Mouse (Mus musculus) hindbrain, embryonic 13.5 days (tissue): Measurements from ENCODE around the gene Pcdh17. TPM values are rescaled to one million over a fixed set of nuclear protein-coding genes. Genes with fewer than 3 reads are reported as not detected.

ENCODE experiments used
- ATAC-seq: fragments of 200-750 bp; cut with Nextera tagmentation; 2 replicates; pipeline ENCODE4 v1.8.0; 2017; ENCODE audit warnings: moderate TSS enrichment; ENCODE audit not compliant: low FRiP score
- H3K27ac ChIP-seq: fragments of 300-500 bp; sonication (generic); 2 replicates; pipeline ENCODE4 v1.5.1; 2015; ENCODE audit warnings: inconsistent platforms, mild to moderate bottlenecking, moderate library complexity
- H3K27me3 ChIP-seq: fragments of 300-500 bp; sonication (generic); 2 replicates; pipeline ENCODE4 v1.6.1; 2015; ENCODE audit warnings: mild to moderate bottlenecking, inconsistent platforms
- H3K36me3 ChIP-seq: fragments of 300-500 bp; sonication (generic); 2 replicates; pipeline ENCODE4 v1.6.1; 2015; ENCODE audit warnings: mild to moderate bottlenecking, inconsistent platforms
- H3K4me1 ChIP-seq: fragments of 300-500 bp; sonication (generic); replicated peaks from 2 replicates; pipeline ENCODE4 v1.6.1; 2015; ENCODE audit warnings: inconsistent platforms
- H3K4me2 ChIP-seq: fragments of 300-500 bp; sonication (generic); 2 replicates; pipeline ENCODE4 v1.6.1; 2015; ENCODE audit warnings: inconsistent platforms, mild to moderate bottlenecking, moderate library complexity
- H3K4me3 ChIP-seq: fragments of 300-500 bp; sonication (generic); 2 replicates; pipeline ENCODE4 v1.5.1; 2015; ENCODE audit warnings: mild to moderate bottlenecking, inconsistent platforms
- H3K9ac ChIP-seq: fragments of 300-500 bp; sonication (generic); 2 replicates; pipeline ENCODE4 v1.6.1; 2015; ENCODE audit warnings: mild to moderate bottlenecking, inconsistent platforms
- H3K9me3 ChIP-seq: fragments of 300-500 bp; sonication (generic); 2 replicates; pipeline ENCODE4 v1.6.1; 2016; ENCODE audit warnings: inconsistent platforms
- WGBS: fragments of 180-500 bp; shearing (Covaris S2); methylation state at CpG from one replicate; pipeline ENCODE4 v1.1.7; 2015; 5-methylcytosine and 5-hydroxymethylcytosine counted together
- polyA plus RNA-seq: library from polyadenylated mRNA; unstranded; fragments of >200 nt; fragmentation: Nextera tagmentation; extraction: Ambion mirVana; gene quantifications from 2 replicates; pipeline ENCODE4 v1.2.1, GENCODE M21; 2015

Pcdh17 gene
- polyA plus RNA-seq, 1 experiment from 2014 or later, result 18.8 TPM

DNA sequence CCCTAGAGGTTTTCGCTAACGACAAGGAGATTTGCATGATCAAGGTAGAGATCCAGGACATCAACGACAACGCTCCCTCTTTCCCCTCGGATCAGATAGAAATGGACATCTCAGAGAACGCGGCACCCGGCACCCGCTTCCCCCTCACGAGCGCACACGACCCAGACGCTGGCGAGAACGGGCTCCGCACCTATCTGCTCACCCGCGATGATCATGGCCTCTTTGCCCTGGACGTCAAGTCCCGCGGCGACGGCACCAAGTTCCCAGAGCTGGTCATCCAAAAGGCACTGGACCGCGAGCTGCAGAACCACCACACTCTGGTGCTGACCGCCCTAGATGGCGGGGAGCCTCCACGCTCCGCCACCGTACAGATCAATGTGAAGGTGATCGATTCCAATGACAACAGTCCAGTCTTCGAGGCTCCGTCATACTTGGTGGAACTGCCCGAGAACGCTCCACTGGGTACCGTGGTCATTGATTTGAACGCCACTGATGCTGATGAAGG is 3.1 kb downstream of the Pcdh17 start:
- no peaks in the 10 kb centered on the region for H3K9me3 ChIP-seq
- peaks cover 29% of the 10 kb centered on the region for H3K4me1 ChIP-seq
- peak overlapping the region; percentile 94 for H3K4me2 ChIP-seq
- H3K27me3 ChIP-seq, result peaks cover 22% of the 10 kb centered on the region
- no peak for ATAC-seq
- H3K27ac ChIP-seq, result peak overlapping the region; percentile 86
- no peaks in the 10 kb centered on the region for H3K36me3 ChIP-seq
- H3K9ac ChIP-seq, result peak overlapping the region; percentile 79
- 4% methylated on average over 37 of the region's 37 CpGs for WGBS
- peak overlapping the region; percentile 65 for H3K4me3 ChIP-seq

DNA sequence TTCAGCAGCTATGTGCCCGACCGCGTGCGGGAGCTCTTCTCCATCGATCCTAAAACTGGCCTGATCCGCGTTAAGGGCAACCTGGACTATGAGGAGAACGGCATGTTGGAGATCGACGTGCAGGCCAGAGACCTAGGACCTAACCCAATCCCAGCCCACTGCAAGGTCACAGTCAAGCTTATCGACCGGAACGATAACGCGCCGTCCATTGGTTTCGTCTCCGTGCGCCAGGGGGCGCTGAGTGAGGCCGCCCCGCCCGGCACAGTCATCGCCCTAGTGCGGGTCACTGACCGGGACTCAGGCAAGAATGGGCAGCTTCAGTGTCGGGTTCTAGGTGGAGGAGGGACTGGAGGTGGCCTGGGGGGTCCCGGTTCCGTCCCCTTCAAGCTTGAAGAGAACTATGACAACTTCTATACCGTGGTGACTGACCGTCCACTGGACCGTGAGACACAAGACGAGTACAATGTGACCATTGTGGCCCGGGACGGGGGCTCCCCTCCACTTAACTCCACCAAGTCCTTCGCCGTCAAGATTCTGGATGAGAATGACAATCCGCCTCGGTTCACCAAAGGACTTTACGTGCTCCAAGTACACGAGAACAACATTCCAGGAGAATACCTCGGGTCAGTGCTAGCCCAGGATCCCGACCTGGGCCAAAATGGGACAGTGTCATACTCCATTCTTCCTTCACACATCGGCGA is 3.7 kb downstream of the Pcdh17 start:
- peaks cover 29% of the 10 kb centered on the region for H3K4me1 ChIP-seq
- ATAC-seq, result 0 out of 2 replicates have a peak, but pooled peaks have one; percentile 0
- WGBS, result 6% methylated on average over 45 of the region's 45 CpGs
- H3K36me3 ChIP-seq, result no peaks in the 10 kb centered on the region
- peak overlapping the region; percentile 65 for H3K4me3 ChIP-seq
- peak overlapping the region; percentile 86; the same call in 1 of the 2 replicates for H3K27ac ChIP-seq
- peak overlapping the region; percentile 94 for H3K4me2 ChIP-seq
- H3K27me3 ChIP-seq, result peaks cover 22% of the 10 kb centered on the region
- H3K9ac ChIP-seq, result peak overlapping the region; percentile 79
- H3K9me3 ChIP-seq, result no peaks in the 10 kb centered on the region

DNA sequence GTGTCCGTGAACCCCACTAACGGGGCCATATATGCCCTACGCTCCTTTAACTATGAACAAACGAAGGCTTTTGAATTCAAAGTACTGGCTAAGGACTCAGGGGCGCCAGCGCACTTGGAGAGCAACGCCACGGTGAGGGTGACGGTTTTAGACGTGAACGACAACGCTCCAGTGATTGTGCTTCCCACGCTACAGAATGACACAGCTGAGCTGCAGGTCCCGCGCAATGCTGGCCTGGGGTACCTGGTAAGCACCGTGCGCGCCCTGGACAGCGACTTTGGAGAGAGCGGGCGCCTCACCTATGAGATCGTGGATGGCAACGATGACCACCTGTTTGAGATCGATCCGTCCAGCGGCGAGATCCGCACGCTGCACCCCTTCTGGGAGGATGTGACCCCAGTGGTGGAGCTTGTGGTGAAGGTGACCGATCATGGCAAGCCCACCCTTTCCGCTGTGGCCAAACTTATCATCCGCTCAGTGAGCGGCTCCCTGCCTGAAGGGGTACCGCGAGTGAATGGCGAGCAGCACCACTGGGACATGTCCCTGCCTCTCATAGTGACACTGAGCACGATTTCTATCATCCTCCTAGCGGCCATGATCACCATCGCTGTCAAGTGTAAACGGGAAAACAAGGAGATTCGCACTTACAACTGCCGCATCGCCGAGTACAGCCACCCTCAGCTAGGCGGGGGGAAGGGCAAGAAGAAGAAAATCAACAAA is 4.5 kb downstream of the Pcdh17 start:
- H3K9ac ChIP-seq, result peak overlapping the region; percentile 79
- 4% methylated on average over 45 of the region's 45 CpGs for WGBS
- no peaks in the 10 kb centered on the region for H3K36me3 ChIP-seq
- peak overlapping the region; percentile 65 for H3K4me3 ChIP-seq
- H3K27ac ChIP-seq, result no peak overlapping the region
- peaks cover 22% of the 10 kb centered on the region for H3K27me3 ChIP-seq
- peaks cover 29% of the 10 kb centered on the region for H3K4me1 ChIP-seq
- ATAC-seq, result no peak
- H3K9me3 ChIP-seq, result no peaks in the 10 kb centered on the region
- H3K4me2 ChIP-seq, result peak overlapping the region; percentile 94

DNA sequence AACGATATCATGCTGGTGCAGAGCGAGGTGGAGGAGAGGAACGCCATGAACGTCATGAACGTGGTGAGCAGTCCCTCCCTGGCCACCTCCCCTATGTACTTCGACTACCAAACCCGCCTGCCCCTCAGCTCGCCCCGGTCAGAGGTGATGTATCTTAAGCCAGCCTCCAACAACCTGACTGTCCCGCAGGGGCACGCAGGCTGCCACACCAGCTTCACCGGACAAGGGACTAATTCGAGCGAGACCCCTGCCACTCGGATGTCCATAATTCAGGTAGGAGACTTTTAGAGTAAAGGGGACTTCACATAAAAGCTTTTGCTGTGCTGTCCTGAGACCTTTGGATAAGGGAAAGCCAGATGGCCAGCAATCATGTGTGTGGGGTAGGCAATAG is 5.0 kb downstream of the Pcdh17 start:
- H3K4me2 ChIP-seq, result peak overlapping the region; percentile 94
- peak overlapping the region; percentile 79 for H3K9ac ChIP-seq
- H3K4me3 ChIP-seq, result peak overlapping the region; percentile 65
- ATAC-seq, result no peak
- H3K4me1 ChIP-seq, result peaks cover 29% of the 10 kb centered on the region
- 2% methylated on average over 15 of the region's 15 CpGs for WGBS
- H3K27ac ChIP-seq, result no peak overlapping the region
- H3K27me3 ChIP-seq, result peaks cover 22% of the 10 kb centered on the region
- no peaks in the 10 kb centered on the region for H3K36me3 ChIP-seq
- no peaks in the 10 kb centered on the region for H3K9me3 ChIP-seq

DNA sequence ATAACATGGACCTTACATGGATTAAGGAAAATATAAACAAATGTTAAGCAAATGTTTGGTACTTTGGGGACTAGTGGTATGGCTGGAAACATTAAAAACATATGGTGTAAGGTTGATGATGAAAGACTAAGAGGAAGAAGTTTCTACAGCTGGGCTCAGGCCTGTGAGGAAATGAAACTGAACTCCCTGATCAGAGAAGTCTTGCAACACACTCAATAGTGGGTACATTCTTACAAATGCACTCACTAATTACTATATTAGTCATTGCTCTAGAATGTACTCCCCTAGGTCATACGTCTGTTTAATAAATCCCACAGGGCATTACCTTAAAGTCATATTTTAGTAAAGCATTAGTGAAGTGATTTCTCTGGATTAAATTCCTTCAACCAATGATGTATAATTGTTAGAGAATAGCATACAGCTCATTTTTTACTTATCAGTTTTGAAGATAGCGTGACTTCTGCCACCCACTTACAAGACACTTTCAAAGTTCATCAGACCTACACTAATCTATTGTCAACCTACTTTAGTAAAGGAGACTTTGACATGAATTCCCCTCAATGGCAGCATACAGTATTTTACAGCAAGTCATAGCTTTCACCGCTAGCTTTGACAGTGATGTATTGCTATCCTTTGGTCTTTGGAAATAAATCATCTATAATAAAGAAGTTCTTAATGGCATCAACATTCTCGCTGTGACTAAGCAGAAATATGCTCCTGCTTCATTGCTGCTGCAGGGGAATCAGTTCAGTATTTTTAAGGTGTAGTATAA is 10.9 kb downstream of the Pcdh17 start:
- no peaks in the 10 kb centered on the region for H3K27me3 ChIP-seq
- H3K4me3 ChIP-seq, result no peak overlapping the region
- ATAC-seq, result no peak
- WGBS, result 54% methylated on average over 4 of the region's 4 CpGs
- peaks cover 3% of the 10 kb centered on the region; the same call in 1 of the 2 replicates for H3K4me1 ChIP-seq
- no peak overlapping the region for H3K9ac ChIP-seq
- no peaks in the 10 kb centered on the region for H3K36me3 ChIP-seq
- H3K9me3 ChIP-seq, result no peaks in the 10 kb centered on the region
- H3K27ac ChIP-seq, result no peak overlapping the region
- no peak overlapping the region for H3K4me2 ChIP-seq

DNA sequence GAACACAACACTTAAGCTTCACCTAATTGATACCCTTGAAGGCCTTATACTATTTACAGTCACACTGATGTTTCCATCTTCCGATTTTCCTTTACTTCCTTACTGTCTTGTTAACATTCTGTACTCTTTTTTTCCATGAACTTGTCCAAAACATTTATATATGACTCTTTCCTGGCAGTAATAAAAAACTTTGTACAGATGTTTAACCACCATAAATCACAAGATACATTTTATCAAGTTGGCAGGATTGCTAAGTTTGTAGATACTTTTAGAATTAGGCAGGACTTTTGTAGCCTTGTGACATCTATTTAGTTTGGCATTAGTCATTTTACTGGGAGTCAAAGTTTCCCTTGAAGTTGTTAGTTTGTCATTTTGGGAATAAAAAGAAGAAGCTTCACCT is 32.1 kb downstream of the Pcdh17 start:
- Histone ChIP-seq H3K27ac (no peak overlapping the region), H3K4me3 (no peak overlapping the region), H3K27me3 (no peaks in the 10 kb centered on the region), H3K4me1 (no peaks in the 10 kb centered on the region; the same call in 1 of the 2 replicates), H3K9me3 (no peaks in the 10 kb centered on the region), H3K9ac (no peak overlapping the region), H3K4me2 (no peak overlapping the region), H3K36me3 (no peaks in the 10 kb centered on the region)
- 82% methylated on average over 1 of the region's 1 CpGs for WGBS
- no peak for ATAC-seq

DNA sequence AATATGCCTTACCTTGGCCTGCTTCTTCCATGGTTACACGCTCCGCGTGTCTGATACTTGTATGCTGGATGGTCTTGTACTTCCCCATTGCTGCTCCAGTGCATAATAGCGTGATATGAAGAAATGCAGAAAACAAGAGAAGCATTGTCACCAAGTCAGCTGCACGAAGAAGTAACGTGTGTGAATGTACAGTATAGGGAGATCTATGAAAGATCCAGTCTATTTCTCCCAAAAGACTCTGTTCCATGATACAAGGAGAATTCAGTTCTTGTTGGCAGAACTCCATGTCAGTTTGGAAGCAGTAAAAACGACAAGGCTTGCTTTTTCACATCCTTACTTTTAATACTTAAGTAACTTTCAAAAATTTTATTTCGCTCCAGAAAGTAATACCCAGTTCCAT is 33.0 kb downstream of the Pcdh17 start:
- no peak for ATAC-seq
- no peaks in the 10 kb centered on the region for H3K27me3 ChIP-seq
- H3K4me3 ChIP-seq, result no peak overlapping the region
- H3K4me1 ChIP-seq, result no peaks in the 10 kb centered on the region; the same call in 1 of the 2 replicates
- no peaks in the 10 kb centered on the region for H3K36me3 ChIP-seq
- no peak overlapping the region for H3K4me2 ChIP-seq
- no peaks in the 10 kb centered on the region for H3K9me3 ChIP-seq
- H3K27ac ChIP-seq, result no peak overlapping the region
- WGBS, result 85% methylated on average over 8 of the region's 8 CpGs
- no peak overlapping the region for H3K9ac ChIP-seq

DNA sequence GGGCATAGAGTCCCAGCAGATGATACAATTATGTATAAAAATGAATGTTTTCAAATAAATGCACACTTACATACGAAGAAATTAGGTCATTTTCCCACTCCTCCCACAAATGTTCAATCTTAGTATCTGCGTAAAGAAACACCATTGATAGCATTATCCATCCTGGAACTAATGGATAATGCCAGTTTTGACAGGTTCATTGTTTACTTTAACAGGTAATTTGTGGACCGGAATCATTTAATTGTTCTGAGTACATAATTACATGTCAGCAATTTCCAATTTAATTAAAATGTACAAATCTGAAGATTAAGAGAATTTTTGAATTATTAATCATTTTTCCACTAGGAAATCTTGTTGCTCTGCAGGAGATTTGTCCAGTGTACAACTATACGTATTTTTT is 33.5 kb downstream of the Pcdh17 start:
- H3K4me1 ChIP-seq, result no peaks in the 10 kb centered on the region; the same call in 1 of the 2 replicates
- H3K4me3 ChIP-seq, result no peak overlapping the region
- H3K27me3 ChIP-seq, result no peaks in the 10 kb centered on the region
- WGBS, result 53% methylated on average over 4 of the region's 4 CpGs
- peaks cover 3% of the 10 kb centered on the region; the same call in 1 of the 2 replicates for H3K36me3 ChIP-seq
- H3K27ac ChIP-seq, result no peak overlapping the region
- H3K9me3 ChIP-seq, result no peaks in the 10 kb centered on the region
- H3K4me2 ChIP-seq, result no peak overlapping the region
- H3K9ac ChIP-seq, result no peak overlapping the region
- ATAC-seq, result no peak

DNA sequence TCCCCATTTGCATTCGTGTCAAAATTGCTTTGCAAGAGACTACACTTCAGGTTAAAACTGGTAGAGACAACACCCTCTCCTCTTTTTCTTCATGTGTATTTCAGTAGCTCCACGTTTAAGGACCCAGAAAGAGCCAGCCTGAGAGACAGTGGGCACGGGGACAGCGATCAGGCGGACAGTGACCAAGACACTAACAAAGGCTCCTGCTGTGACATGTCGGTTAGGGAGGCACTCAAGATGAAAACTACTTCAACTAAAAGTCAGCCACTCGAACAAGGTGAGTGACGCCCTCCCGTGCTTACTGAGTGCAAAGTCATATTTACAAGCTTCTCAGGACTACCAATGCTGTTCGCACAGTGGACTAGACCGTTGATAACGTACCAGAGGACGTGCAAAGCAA is 34.0 kb downstream of the Pcdh17 start:
- peaks cover 8% of the 10 kb centered on the region; the same call in 1 of the 2 replicates for H3K36me3 ChIP-seq
- ATAC-seq, result no peak
- 37% methylated on average over 13 of the region's 13 CpGs for WGBS
- no peaks in the 10 kb centered on the region for H3K27me3 ChIP-seq
- H3K4me1 ChIP-seq, result no peaks in the 10 kb centered on the region; the same call in 1 of the 2 replicates
- no peaks in the 10 kb centered on the region for H3K9me3 ChIP-seq
- peak overlapping the region; percentile 21 for H3K4me2 ChIP-seq
- no peak overlapping the region for H3K27ac ChIP-seq
- H3K9ac ChIP-seq, result no peak overlapping the region
- no peak overlapping the region for H3K4me3 ChIP-seq

DNA sequence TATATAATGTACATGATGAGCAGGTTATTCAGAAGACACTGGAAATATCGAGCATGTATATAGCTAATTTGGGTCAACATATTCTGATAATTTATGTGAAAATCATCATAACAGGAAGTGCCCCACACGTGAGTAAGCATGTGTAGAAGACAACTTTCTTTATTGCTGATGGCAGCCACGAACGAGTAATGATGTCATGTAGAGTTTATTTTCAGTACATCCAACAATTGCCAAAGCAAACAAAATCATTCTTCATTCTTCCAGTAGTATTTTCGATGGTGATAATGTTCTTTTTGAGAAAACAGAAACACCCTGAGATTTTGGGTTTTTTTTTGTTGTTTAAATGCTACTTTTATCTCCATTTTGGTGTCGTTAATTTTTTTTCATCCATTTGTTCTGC is 37.2 kb downstream of the Pcdh17 start:
- Histone ChIP-seq H3K27me3 (no peaks in the 10 kb centered on the region), H3K4me3 (no peak overlapping the region), H3K4me2 (no peak overlapping the region), H3K9me3 (no peaks in the 10 kb centered on the region), H3K36me3 (peaks cover 13% of the 10 kb centered on the region; the same call in 1 of the 2 replicates), H3K9ac (no peak overlapping the region), H3K27ac (no peak overlapping the region), H3K4me1 (no peaks in the 10 kb centered on the region; the same call in 1 of the 2 replicates)
- ATAC-seq, result no peak
- 82% methylated on average over 6 of the region's 6 CpGs for WGBS

DNA sequence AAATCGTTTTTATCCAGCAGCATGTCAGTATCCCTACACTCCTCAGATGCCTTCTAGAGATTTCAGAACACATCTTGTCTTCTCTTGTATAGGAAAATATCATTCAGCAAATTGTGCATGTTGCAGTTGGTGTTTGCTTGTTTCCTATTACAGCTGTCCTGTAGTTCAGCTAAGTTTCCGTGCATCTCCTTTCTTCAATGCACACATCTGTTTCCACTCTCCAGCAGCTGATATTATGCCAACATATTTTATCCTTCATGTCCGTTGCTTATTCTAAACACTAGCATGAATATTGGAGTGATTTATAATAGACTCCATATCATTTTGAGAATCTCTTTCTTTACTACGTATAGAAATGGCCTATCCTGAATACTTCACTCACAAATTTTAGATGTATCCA is 41.0 kb downstream of the Pcdh17 start:
- no peaks in the 10 kb centered on the region for H3K9me3 ChIP-seq
- H3K27ac ChIP-seq, result no peak overlapping the region
- no peak for ATAC-seq
- no peak overlapping the region for H3K9ac ChIP-seq
- H3K27me3 ChIP-seq, result no peaks in the 10 kb centered on the region
- no peaks in the 10 kb centered on the region for H3K4me1 ChIP-seq
- H3K4me2 ChIP-seq, result no peak overlapping the region
- peaks cover 13% of the 10 kb centered on the region; the same call in 1 of the 2 replicates for H3K36me3 ChIP-seq
- no peak overlapping the region for H3K4me3 ChIP-seq
- 82% methylated on average over 4 of the region's 4 CpGs for WGBS

DNA sequence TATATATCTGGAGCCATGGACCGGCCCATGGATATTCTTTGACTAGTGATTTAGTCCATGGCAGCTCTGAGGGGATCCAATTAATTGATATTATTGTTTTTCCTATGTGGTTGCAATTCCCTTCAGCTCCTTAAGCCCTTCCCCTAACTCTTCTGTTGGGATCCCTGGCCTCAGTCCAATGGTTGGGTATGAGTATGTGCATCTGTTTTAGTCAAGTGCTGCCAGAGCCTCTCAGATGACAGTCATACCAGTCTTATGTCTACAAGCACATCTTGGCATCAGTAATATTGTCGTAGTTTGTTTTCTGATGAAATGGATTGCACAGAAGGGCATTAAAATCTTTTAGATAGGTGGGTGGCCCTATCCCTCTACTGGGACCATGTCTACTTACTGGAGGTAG is 67.6 kb downstream of the Pcdh17 start:
- Histone ChIP-seq H3K4me1 (no peaks in the 10 kb centered on the region), H3K4me2 (no peak overlapping the region), H3K27me3 (no peaks in the 10 kb centered on the region), H3K27ac (no peak overlapping the region), H3K4me3 (no peak overlapping the region), H3K36me3 (no peaks in the 10 kb centered on the region), H3K9ac (no peak overlapping the region), H3K9me3 (no peaks in the 10 kb centered on the region)
- 93% methylated on average over 2 of the region's 2 CpGs for WGBS
- ATAC-seq, result no peak
